Mouse (Mus musculus): ENCODE measurements around the gene Gm9733. TPM values are rescaled to one million over a fixed set of nuclear protein-coding genes. Genes with fewer than 3 reads are reported as not detected.
"Not testable (repeated sequence)": the region's sequence is repeated elsewhere in the genome, so short reads cannot be mapped to it uniquely, and the experiment has no call there.

Gm9733 gene
- not detected in 2 replicates for polyA plus RNA-seq (2015; fragmentation: Nextera tagmentation; extraction: Ambion mirVana)

- Histone ChIP-seq H3K9me3 (no peaks in the 10 kb centered on the region), H3K36me3 (no peaks in the 10 kb centered on the region), H3K27me3 (no peaks in the 10 kb centered on the region), H3K4me2 (replicated peaks) (no peak within 1 kb of the TSS), H3K27ac (no peak within 1 kb of the TSS), H3K9ac (no peak within 1 kb of the TSS), H3K4me1 (no peaks in the 10 kb centered on the region), H3K4me3 (no peak within 1 kb of the TSS)
- 86% methylated on average over 3 of the region's 3 CpGs for WGBS
- ATAC-seq (ENCODE audit: low FRiP score, low read depth): no peak
These were observed at the start of gene Gm9733 for GRCm38 (mm10) chr3:15332063-15332462. TSS of gene Gm9733 (minus strand) at chr3:15332302.

GRCm38 (mm10) chr3:15355690-15356089, 23.6 kb upstream of the Gm9733 start:
- H3K9ac ChIP-seq; H3K4me1 ChIP-seq; H3K27ac ChIP-seq; ATAC-seq (ENCODE audit: low FRiP score, low read depth); H3K4me2 ChIP-seq (replicated peaks); H3K9me3 ChIP-seq; H3K36me3 ChIP-seq; H3K27me3 ChIP-seq; H3K4me3 ChIP-seq: not testable (repeated sequence)
- 73% methylated on average over 3 of the region's 3 CpGs for WGBS

- not testable (repeated sequence) for H3K36me3 ChIP-seq; H3K27me3 ChIP-seq; H3K4me2 ChIP-seq (replicated peaks); H3K27ac ChIP-seq; H3K9ac ChIP-seq; H3K4me3 ChIP-seq; H3K4me1 ChIP-seq; H3K9me3 ChIP-seq; ATAC-seq (ENCODE audit: low FRiP score, low read depth)
- WGBS: 85% methylated on average over 1 of the region's 2 CpGs
These were observed 18.2 kb upstream of the Gm9733 start for GRCm38 (mm10) chr3:15350318-15350717.

GRCm38 (mm10) chr3:15345606-15346005, 13.5 kb upstream of the Gm9733 start:
- H3K9me3 ChIP-seq; H3K36me3 ChIP-seq; ATAC-seq (ENCODE audit: low FRiP score, low read depth); H3K27me3 ChIP-seq; H3K4me2 ChIP-seq (replicated peaks); H3K9ac ChIP-seq; H3K4me3 ChIP-seq; H3K4me1 ChIP-seq; H3K27ac ChIP-seq: not testable (repeated sequence)
- WGBS: 56% methylated on average over 3 of the region's 3 CpGs

- H3K27ac ChIP-seq: no peak overlapping the region
- no peaks in the 10 kb centered on the region for H3K9me3 ChIP-seq
- no peak for ATAC-seq (ENCODE audit: low FRiP score, low read depth)
- no peak overlapping the region for H3K4me2 ChIP-seq (replicated peaks)
- H3K36me3 ChIP-seq: no peaks in the 10 kb centered on the region
- no peak overlapping the region for H3K9ac ChIP-seq
- H3K4me1 ChIP-seq: no peaks in the 10 kb centered on the region
- no peak overlapping the region for H3K4me3 ChIP-seq
- no peaks in the 10 kb centered on the region for H3K27me3 ChIP-seq
- 66% methylated on average over 1 of the region's 1 CpGs for WGBS
These were observed 8.2 kb upstream of the Gm9733 start for GRCm38 (mm10) chr3:15340287-15340686.

- no peaks in the 10 kb centered on the region for H3K27me3 ChIP-seq
- no peaks in the 10 kb centered on the region for H3K9me3 ChIP-seq
- no peaks in the 10 kb centered on the region for H3K4me1 ChIP-seq
- no peak overlapping the region for H3K27ac ChIP-seq
- ATAC-seq (ENCODE audit: low FRiP score, low read depth): no peak
- H3K9ac ChIP-seq: no peak overlapping the region
- no peak overlapping the region for H3K4me3 ChIP-seq
- WGBS: 66% methylated on average over 2 of the region's 2 CpGs
- no peak overlapping the region for H3K4me2 ChIP-seq (replicated peaks)
- H3K36me3 ChIP-seq: no peaks in the 10 kb centered on the region
These were observed 2.1 kb upstream of the Gm9733 start for GRCm38 (mm10) chr3:15334182-15334581.

GRCm38 (mm10) chr3:15331545-15331944, 557 bp downstream of the Gm9733 start:
- Histone ChIP-seq H3K4me3 (no peak overlapping the region), H3K36me3 (no peaks in the 10 kb centered on the region), H3K4me2 (replicated peaks) (no peak overlapping the region), H3K27ac (no peak overlapping the region), H3K9me3 (no peaks in the 10 kb centered on the region), H3K9ac (no peak overlapping the region), H3K4me1 (no peaks in the 10 kb centered on the region), H3K27me3 (no peaks in the 10 kb centered on the region)
- WGBS: 63% methylated on average over 3 of the region's 3 CpGs
- no peak for ATAC-seq (ENCODE audit: low FRiP score, low read depth)

- H3K4me3 ChIP-seq: no peak overlapping the region
- ATAC-seq (ENCODE audit: low FRiP score, low read depth): no peak
- H3K36me3 ChIP-seq: no peaks in the 10 kb centered on the region
- no peak overlapping the region for H3K9ac ChIP-seq
- H3K4me1 ChIP-seq: no peaks in the 10 kb centered on the region
- no peaks in the 10 kb centered on the region for H3K27me3 ChIP-seq
- H3K4me2 ChIP-seq (replicated peaks): no peak overlapping the region
- no peaks in the 10 kb centered on the region for H3K9me3 ChIP-seq
- H3K27ac ChIP-seq: no peak overlapping the region
These were observed 2.6 kb downstream of the Gm9733 start for GRCm38 (mm10) chr3:15329549-15329948.

- H3K4me2 ChIP-seq (replicated peaks): no peak overlapping the region
- H3K4me1 ChIP-seq: no peaks in the 10 kb centered on the region
- no peak overlapping the region for H3K27ac ChIP-seq
- 90% methylated on average over 6 of the region's 6 CpGs for WGBS
- no peaks in the 10 kb centered on the region for H3K36me3 ChIP-seq
- H3K27me3 ChIP-seq: no peaks in the 10 kb centered on the region
- ATAC-seq (ENCODE audit: low FRiP score, low read depth): no peak
- no peaks in the 10 kb centered on the region for H3K9me3 ChIP-seq
- H3K9ac ChIP-seq: no peak overlapping the region
- H3K4me3 ChIP-seq: no peak overlapping the region
These were observed 47.4 kb downstream of the Gm9733 start for GRCm38 (mm10) chr3:15284424-15285328.

- no peak for ATAC-seq (ENCODE audit: low FRiP score, low read depth)
- Histone ChIP-seq H3K36me3 (no peaks in the 10 kb centered on the region), H3K9ac (no peak overlapping the region), H3K4me1 (no peaks in the 10 kb centered on the region), H3K4me3 (no peak overlapping the region), H3K4me2 (replicated peaks) (no peak overlapping the region), H3K27me3 (no peaks in the 10 kb centered on the region), H3K9me3 (no peaks in the 10 kb centered on the region), H3K27ac (no peak overlapping the region)
- 81% methylated on average over 5 of the region's 5 CpGs for WGBS
These were observed 56.1 kb downstream of the Gm9733 start for GRCm38 (mm10) chr3:15275899-15276526.

GRCm38 (mm10) chr3:15264450-15264849, 67.7 kb downstream of the Gm9733 start:
- no peak overlapping the region for H3K27ac ChIP-seq
- no peaks in the 10 kb centered on the region for H3K27me3 ChIP-seq
- ATAC-seq (ENCODE audit: low FRiP score, low read depth): no peak
- no peaks in the 10 kb centered on the region for H3K36me3 ChIP-seq
- peaks cover 3% of the 10 kb centered on the region; the same call in 1 of the 2 replicates for H3K9me3 ChIP-seq
- no peaks in the 10 kb centered on the region for H3K4me1 ChIP-seq
- no peak overlapping the region for H3K4me3 ChIP-seq
- WGBS: 11% methylated on average over 3 of the region's 3 CpGs
- H3K9ac ChIP-seq: no peak overlapping the region
- H3K4me2 ChIP-seq (replicated peaks): no peak overlapping the region

- Histone ChIP-seq H3K4me1 (no peaks in the 10 kb centered on the region), H3K9ac (no peak overlapping the region), H3K4me3 (no peak overlapping the region), H3K9me3 (no peaks in the 10 kb centered on the region), H3K27ac (no peak overlapping the region), H3K36me3 (no peaks in the 10 kb centered on the region), H3K27me3 (no peaks in the 10 kb centered on the region), H3K4me2 (replicated peaks) (no peak overlapping the region)
- no peak for ATAC-seq (ENCODE audit: low FRiP score, low read depth)
- WGBS: 66% methylated on average over 6 of the region's 6 CpGs
These were observed 76.4 kb downstream of the Gm9733 start for GRCm38 (mm10) chr3:15255726-15256125.

All from limb, embryonic 13.5 days (tissue).